Mouse (Mus musculus) erythroblast, embryonic 14.5 days (primary cell): ENCODE results near the gene Zfp51.

Experiments used
- GATA1 ChIP-seq: IDR thresholded peaks from 2 replicates; pipeline ENCODE4 v1.6.1; 2012; ENCODE audit warnings: low read length, inconsistent platforms, mixed read lengths
- TAL1 ChIP-seq: IDR thresholded peaks from 3 replicates; pipeline ENCODE4 v1.6.1; 2012; ENCODE audit warnings: low read length, inconsistent platforms, mixed read lengths

DNA sequence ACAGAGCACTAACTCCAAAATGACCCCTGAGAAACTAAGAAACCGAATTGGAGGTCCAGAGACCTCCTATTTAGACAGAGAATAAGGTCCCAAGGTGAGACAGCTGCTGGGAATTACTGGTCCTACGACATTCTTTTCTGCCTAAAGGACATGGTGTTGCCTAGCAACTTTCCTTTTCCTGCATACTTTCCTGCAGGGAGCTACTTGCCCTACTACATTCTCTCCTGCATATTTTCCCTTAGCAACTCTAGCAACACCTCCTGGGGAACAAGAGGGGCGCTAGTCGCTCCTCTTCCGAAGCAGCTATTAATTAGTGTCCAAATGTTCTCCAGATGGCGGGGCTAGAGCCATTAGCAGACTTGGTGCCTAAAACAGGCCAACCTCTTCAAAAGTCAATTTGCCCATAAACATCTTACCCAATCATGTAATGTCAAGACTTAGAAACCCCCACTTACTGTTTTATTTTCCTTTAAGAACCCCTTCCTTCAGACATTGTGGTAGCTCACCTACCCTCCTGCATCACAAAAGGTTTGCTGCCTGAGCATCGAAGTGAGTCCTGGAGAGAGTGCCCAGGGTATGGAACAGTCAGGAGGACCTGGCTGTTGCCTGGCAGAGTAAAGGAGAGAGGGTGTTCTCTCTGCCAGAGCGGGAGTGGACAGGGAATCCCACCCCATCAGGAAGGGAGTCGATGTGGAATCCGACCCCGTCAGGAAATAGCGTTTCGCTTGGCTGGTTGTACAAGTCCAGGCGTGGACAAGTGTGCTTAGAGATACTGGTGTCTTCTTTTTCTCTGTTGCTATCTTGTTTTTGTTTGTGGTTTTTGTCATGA is 23.4 kb downstream of the Zfp51 start:
- TF ChIP-seq TAL1 (no peak), GATA1 (no peak)
